Mouse (Mus musculus): ENCODE measurements at regions not wholly inside any gene's neighbourhood (a gene's known extent, or its start where the extent isn't known, plus 50 kb on each side); places are given as distances from the start of the nearest gene placed in this dataset.

- no peak for DNase-seq (ENCODE audit: low spot score in 2 of 2)
Measured at GRCm38 (mm10) chr1:153962161-153962720, 62.2 kb upstream of the Teddm2 start.

- DNase-seq (ENCODE audit: low spot score in 2 of 2): no peak
Measured at GRCm38 (mm10) chr1:153963744-153964342, 63.8 kb upstream of the Teddm2 start.

- DNase-seq (ENCODE audit: low spot score in 2 of 2): no peak
Measured at GRCm38 (mm10) chr1:153969401-153969800, 69.4 kb upstream of the Teddm2 start.

GRCm38 (mm10) chr1:153974300-153974699 lies 74.3 kb upstream of the Teddm2 start:
- peak in 1 of 2 experiments; percentile 17 for DNase-seq (ENCODE audit: low spot score in 2 of 2)

- DNase-seq (ENCODE audit: low spot score in 2 of 2): no peak
Measured at GRCm38 (mm10) chr1:153977963-153978726, 78.1 kb upstream of the Teddm2 start.

GRCm38 (mm10) chr1:153980886-153981285 lies 80.9 kb upstream of the Teddm2 start:
- no peak for DNase-seq (ENCODE audit: low spot score in 2 of 2)

- no peak for DNase-seq (ENCODE audit: low spot score in 2 of 2)
Measured at GRCm38 (mm10) chr1:153985595-153985994, 85.6 kb upstream of the Teddm2 start.

- no peak for DNase-seq (ENCODE audit: low spot score in 2 of 2)
Measured at GRCm38 (mm10) chr1:153986632-153987031, 86.6 kb upstream of the Teddm2 start.

- DNase-seq (ENCODE audit: low spot score in 2 of 2): no peak
Measured at GRCm38 (mm10) chr1:153988297-153988696, 88.3 kb upstream of the Teddm2 start.

- no peak for DNase-seq (ENCODE audit: low spot score in 2 of 2)
Measured at GRCm38 (mm10) chr1:153990651-153991435, 90.8 kb upstream of the Teddm2 start.

- DNase-seq (ENCODE audit: low spot score in 2 of 2): no peak
Measured at GRCm38 (mm10) chr1:153992466-153992865, 92.4 kb upstream of the Teddm2 start.

- no peak for DNase-seq (ENCODE audit: low spot score in 2 of 2)
Measured at GRCm38 (mm10) chr1:153994871-153995270, 94.8 kb upstream of the Teddm2 start.

GRCm38 (mm10) chr1:153997201-153998181 lies 97.5 kb upstream of the Teddm2 start:
- DNase-seq (ENCODE audit: low spot score in 2 of 2): no peak

- no peak for DNase-seq (ENCODE audit: low spot score in 2 of 2)
Measured at GRCm38 (mm10) chr1:153999776-154000175, 99.7 kb upstream of the Teddm2 start.

- DNase-seq (ENCODE audit: low spot score in 2 of 2): no peak
Measured at GRCm38 (mm10) chr1:154003669-154004068, 103.6 kb upstream of the Teddm2 start.

- DNase-seq (ENCODE audit: low spot score in 2 of 2): no peak
Measured at GRCm38 (mm10) chr1:154004647-154005046, 104.6 kb upstream of the Teddm2 start.

- no peak for DNase-seq (ENCODE audit: low spot score in 2 of 2)
Measured at GRCm38 (mm10) chr1:154006055-154006454, 106.0 kb upstream of the Teddm2 start.

GRCm38 (mm10) chr1:154007440-154007839 lies 107.4 kb upstream of the Teddm2 start:
- DNase-seq (ENCODE audit: low spot score in 2 of 2): no peak

GRCm38 (mm10) chr1:154008593-154009310 lies 108.7 kb upstream of the Teddm2 start:
- DNase-seq (ENCODE audit: low spot score in 2 of 2): no peak

GRCm38 (mm10) chr1:154010681-154011080 lies 110.7 kb upstream of the Teddm2 start:
- DNase-seq (ENCODE audit: low spot score in 2 of 2): no peak

Data from cerebellum, postnatal 4 days (tissue).